Mouse (Mus musculus) hindlimb bud, embryonic 11.5 days (tissue): ENCODE measurements around the gene Alkal2.

Experiments
- DNase-seq: peaks from one replicate; pipeline ENCODE4 v3.0.0-alpha.2; 2012; ENCODE audit warnings: low read depth, low spot score; ENCODE audit errors: extremely low spot score

The Alkal2 gene

DNA sequence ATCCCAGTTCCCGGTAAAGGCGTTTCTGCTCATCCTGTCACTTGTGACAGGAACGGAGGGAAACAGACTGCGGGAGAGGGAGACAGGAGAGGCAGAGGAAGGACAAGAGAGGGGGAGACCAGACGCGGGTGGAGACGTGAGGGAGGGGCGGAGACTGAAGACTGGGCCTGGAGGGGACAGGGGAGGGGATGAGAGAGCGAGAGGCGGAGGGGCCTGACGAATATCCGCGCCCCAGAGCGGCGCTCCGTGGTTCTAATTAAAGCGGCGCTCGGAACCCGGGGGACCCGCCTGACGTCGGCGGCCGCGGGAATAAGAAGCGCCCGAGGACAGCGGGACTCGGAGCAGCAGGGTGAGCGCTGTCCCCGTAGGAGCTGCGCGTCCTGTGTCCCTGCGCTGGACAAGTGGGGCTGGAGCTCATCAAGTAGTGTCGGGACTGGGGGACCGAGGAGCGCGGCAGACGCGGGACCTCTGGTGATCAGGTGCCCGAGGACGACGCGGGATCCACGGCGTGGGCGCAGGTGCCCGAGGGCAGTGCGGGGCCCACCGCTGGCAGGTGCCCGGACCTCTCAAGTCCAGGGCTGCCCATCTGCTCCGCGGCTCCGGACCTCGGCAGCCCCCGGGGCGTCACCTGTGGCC, at the start of gene Alkal2:
Alkal2 (plus strand) TSS at position 337 of the 636 bp plus-strand sequence.
- no peak for DNase-seq

DNA sequence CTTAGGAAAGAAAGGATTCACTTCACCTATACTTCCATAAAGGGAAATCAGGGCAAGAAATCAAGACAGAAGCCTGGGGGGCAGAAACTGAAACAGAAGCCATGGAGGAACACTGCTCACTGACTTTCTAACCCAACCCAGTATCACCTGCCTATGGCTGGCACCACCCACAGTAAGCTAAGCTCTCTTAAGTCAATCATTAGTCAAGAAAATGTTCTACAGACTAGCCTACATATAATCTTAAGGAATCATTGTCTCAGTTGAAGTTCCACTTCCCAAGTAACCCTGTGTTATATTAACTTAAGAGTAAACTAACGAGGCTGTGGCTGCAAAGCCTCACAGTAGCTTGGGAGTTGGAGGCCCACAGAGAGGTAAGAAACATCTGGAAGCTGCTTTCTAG, 35.6 kb upstream of the Alkal2 start:
- no peak for DNase-seq

DNA sequence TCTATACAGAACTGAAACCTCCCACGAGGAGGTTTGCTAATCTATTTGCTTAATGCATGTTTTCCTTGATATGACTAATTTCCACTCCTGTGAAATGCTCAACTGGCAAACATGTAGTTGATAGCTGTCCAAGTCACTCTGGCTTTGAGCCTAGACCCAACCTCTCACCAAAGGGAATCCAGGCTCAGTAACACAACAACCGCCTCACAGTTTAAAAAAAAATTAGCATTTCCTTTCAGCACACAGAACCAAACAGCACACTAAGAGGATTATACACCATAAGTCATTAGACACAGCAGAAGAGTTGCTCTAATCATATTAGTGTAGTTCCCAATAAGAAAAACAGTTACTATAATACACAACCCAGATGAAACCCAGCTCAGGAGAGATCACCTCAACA, 33.2 kb upstream of the Alkal2 start:
- DNase-seq, result no peak

DNA sequence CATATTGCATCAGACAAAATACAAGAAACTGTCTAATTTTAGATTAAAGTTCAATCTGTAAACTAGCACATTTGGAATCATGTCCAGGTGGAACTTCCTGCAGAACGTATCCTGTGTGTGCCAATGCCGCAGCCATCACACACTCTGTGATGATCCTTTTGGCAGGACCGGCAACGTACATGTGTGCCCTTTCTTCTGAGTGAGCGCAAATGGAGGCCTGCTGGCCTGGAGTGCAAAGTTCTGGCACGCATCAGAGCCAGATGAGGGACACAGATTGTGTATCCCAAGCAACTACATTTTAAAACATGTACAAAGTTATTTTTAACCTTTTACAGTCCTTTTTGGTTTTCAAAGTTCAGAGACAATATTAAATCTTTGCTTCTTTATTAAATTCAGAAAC, 32.3 kb upstream of the Alkal2 start:
- DNase-seq, result no peak

DNA sequence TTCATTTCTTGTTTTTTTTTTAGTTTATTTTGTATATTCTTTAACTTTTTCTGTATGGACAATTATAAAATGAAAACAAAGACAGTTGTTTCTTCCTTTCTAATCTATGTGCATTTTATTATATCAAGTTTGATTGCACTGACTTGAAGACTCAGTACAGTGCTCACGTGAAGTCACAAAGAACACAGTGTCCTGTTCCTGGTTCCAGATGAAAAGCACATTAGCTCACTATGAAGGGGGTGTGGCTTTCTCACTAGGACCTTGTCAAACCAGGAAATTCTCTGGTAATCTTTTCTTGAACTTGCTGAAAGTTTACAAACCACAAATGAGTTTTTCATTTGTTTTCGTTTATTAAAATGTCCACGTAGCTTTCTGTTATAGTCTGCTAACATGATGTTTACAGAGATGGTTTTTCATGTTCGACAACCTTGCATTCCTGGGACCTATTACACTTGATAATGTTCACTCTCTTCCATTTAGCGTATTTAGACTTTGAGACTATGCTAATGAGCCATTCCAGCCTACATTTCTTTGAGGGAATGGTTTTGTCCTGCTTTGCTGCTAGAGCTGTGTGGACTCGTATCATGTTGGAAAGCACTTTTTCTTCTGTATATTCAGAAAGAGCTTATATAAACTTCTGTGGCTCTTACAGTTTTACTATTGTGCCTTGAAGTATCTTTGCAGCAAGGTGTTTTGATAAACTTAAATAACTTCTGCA, 28.5 kb upstream of the Alkal2 start:
- no peak for DNase-seq

DNA sequence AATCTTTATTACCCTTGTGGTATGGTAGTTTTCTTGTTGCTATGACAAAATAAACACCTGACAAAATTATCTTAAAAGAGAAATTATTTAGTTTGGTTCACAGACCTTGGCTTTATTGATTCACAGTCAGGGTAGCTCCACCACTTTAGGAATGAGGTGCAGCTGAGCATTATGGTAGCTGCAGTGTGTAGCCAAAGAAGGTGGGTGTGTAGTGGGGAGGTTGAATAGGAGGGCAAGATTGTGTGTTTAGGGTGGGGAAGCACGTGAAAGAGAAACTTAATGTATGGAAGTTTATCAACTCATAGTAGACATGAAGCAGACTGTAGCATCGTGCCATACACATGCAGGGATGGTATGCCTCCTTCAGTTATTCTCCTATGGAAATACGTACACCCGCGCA, 27.9 kb upstream of the Alkal2 start:
- no peak for DNase-seq

DNA sequence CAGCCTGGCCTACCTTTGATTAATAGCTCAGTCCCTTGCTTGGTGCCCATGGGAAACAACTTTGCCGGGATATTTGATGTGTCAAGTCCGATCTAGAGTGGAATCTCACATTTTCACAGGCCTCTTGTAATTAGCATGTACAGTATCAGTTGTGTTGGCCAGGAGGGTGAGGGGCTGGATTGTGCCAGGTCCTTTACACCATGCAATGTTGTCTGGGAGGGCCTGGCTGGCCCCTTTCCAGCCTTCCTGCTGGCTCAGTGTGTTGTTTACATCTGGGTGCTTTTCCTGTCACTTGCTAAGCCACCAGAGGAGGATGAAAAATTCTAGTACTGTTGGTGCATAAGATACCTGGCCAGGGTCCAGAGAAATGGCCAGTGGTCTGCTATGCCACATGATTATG, 19.8 kb upstream of the Alkal2 start:
- DNase-seq, result no peak

DNA sequence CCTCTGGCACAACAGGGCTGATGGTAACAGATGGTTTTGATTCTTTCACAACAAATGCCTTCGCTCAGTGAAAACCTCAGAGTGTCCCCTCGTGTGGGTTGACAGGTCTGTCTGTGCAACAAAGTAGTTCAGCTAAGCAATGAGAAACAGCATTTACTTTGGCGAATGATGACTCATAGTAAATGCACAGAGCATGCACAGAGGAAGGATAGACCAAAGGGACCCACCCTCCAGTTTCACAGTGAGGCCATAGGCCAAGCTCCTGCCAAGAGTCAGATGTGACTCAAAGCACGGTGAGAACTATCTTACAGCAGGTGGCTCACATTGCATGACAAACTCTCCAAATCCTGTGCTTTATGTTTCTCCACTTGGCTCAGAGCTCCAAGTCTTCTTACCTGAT, 18.3 kb upstream of the Alkal2 start:
- no peak for DNase-seq

DNA sequence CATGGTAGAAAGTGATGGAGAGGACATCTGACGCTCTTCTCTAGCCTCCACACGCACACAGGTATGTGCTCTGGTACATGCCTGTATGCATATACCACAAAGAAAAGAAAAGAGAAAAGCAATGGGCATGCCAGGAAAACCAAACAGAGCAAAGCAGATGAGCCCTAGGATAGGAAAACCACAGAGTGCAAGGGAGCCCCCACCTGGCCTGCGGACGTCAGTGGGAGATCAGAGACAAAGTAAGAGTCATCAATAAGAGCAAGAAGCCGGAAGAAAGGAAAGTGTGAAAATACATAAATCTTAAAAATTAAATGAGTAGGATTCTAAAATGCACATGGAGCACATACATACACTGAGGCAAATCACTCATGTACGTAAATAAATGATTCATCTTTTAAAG, 4.7 kb upstream of the Alkal2 start:
- DNase-seq, result no peak

DNA sequence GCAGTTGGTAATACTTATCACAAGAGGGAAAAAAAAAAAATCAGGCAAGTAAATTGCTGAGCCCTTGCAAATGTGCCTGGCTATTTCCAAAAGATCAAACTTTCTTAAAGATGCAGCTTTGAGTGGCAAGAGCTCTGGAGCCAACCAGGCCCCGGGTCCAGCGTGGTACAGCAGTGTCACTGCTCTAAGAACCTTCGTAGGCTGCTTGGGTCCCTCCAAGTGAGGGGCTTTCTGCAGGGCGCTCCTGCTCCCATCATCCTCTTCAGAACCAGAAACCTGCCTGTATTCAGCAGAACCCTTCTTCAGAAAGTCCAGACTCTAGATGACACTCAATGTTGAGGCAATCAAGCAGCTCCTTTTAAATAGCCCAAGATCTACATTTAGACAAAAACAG, 533 bp upstream of the Alkal2 start:
- DNase-seq, result no peak

DNA sequence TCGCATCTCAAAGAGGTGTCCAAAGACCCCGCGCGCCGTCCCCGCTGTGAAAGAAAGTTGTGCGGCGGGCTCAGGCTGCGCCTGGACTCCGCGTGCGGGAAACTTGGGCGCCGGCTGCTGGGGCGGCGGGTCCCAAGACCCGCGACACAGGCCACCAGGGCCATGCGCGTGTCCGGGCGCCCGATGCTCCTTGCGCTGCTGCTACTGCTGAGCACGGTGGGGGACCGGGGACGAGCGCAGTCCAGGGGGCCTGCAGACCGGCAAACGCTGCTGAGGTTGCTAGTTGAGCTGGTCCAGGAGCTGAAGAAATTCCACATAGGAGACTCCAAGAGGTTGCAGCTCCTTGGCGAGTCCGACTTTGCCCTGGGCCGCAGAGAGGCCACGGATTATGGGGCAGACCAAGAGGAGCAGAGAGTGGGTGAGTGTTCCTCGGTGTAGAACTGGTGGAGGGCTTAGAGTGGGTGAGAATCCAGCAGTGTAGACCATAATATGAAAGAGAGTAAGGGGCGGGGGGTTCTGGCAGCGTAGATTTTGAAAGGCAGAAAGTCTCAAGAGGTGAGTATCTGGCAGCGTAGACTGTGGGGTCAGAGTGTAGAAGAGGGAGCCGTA, 604 bp downstream of the Alkal2 start:
- no peak for DNase-seq

DNA sequence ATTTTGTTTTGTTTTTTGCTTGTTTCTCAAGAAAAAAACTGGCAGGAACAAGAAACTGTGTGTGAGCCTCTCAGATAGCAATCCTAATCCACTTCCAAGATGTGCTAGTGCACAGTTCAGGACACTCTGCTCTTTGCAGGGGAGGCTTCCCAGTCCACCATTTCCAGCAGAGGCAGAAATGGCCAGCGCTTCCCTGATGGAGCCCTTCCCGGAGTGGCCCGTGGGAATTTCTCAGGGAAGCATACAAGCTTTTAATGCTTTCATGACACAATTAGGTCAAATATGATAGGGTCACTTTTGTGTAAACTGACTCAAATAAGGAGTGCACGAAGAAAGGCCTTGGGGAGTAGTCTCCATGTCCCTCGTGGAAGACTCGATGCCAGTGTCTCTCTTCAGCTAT, 1.8 kb downstream of the Alkal2 start:
- DNase-seq, result no peak

DNA sequence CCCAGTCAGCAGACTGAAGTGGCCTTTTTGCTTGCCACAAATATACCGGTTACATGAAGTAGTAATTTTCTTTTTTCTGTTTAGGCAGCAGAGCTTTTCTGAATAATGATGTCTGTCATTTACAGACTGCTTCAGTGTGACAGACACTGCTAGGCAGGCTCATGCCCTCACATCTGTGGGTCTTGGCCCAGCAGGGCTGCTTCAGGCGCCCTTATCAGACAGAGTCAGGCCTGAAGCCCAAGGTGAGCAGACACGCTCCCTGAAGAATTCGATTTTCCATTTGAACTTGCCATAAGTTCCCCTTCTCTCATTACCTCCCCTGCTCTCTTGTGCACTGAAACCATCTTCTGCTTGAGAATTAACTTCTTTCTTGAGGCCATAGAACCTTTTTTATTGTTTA, 3.9 kb downstream of the Alkal2 start:
- DNase-seq, result no peak

DNA sequence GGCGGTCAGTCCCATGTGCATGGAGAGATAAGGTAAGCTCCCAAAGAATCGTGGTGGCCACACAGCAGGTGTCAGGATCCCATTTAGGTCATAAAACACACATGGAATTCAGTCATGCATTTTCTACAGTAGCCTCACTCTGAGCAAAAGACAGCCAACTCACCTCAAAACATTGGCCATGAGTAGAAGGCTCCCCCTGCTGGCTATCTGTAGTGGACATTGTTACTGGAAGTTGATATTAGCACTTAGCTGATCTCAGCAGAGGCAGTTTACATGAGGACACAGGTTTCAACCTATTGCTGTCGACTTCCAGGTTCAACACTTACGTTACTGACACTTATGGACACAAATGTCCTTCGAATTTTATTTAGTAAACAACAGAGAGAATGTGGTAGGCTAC, 5.9 kb downstream of the Alkal2 start:
- peak; percentile 56 for DNase-seq

DNA sequence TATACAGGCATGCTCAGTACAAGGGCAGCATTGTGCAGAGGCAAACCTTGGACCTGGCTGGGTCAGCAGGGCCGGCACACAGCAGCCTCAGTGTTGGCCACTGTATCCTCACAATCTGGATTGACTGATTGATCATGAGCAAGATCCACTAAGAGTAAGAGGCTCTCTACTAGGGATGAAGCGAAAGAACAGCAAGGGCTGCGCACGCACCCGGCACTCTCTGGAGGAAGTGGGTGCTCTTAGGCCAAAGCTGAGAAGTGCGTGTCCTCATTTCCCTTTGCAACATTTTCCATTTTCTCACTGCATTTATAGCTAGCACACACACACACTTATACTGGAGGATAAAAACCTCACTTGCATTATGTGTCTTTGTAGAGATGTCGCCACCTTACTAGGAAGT, 7.3 kb downstream of the Alkal2 start:
- DNase-seq, result no peak

DNA sequence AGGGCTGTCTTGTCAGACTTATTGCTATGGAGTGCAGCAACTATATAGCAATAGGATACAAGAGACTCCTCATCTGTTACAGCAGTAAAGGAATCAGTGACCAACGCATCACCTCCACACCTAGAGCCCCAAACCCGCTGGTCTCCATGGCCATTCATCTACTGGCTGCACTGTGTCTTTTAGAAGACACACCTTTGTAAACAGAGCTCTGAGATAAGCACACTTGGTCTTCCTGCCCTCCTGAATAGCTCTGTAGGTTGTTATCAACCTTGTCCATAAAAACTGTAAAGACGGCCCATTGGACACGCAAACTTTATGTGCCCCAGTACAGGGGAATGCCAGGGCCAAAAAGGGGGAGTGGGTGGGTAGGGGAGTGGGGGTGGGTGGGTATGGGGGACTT, 12.9 kb downstream of the Alkal2 start:
- no peak for DNase-seq

DNA sequence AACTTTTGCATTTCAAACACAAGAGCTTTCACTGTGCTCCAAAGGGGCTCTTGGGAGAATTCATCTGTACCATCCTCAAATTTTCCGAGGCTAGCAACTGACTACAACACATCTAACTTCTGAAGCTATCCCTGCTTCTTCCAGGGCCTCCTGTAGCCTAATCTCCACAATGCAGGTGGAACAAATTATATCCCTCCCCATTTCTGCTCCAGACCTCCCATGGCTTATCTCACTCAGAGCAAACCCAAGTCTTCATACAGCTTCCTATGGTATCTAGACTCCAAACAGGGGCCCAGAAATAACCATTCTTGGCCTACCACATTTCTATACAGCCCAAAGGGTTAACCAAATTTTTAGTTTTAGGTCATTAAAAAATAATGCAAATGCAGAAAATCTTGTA, 24.5 kb downstream of the Alkal2 start:
- no peak for DNase-seq

DNA sequence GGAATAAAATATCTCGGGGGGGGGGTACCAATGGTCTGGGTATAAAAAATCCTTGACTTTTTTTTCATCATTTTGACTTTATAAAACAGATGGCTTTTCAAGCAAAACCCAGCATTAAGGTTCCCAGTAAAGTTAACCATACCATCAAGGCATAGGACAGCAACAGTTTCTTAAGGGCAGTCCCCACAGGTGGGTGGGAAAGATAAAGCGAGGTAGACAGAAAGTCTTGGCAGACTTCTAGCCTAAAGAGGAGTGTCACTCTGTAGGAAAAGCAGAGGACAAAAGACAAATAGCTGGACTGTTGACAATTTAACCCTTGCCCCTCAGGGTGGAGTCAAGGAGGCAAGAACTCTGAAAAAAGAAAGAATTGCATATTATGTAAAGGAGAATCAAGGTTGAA, 25.8 kb downstream of the Alkal2 start:
- no peak for DNase-seq

DNA sequence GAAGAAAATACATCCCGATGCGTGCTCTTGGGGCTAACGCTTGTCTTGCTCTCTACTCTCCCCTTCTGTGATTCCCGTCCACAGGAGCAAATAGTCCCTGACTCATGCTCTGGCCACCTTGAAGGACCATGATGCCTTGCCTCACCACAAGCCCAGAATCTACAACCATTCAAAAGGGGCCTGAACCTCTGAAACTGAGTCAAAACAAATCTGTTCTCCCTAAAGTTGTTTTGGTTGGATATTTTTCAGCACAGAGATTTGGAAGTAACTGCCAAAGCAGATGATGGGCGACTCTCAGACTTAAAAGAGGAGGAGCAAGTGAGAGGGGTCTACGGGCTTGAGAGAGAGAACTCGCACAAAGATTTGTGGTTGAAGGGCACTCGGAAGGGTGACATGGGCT, 26.7 kb downstream of the Alkal2 start:
- DNase-seq, result no peak

DNA sequence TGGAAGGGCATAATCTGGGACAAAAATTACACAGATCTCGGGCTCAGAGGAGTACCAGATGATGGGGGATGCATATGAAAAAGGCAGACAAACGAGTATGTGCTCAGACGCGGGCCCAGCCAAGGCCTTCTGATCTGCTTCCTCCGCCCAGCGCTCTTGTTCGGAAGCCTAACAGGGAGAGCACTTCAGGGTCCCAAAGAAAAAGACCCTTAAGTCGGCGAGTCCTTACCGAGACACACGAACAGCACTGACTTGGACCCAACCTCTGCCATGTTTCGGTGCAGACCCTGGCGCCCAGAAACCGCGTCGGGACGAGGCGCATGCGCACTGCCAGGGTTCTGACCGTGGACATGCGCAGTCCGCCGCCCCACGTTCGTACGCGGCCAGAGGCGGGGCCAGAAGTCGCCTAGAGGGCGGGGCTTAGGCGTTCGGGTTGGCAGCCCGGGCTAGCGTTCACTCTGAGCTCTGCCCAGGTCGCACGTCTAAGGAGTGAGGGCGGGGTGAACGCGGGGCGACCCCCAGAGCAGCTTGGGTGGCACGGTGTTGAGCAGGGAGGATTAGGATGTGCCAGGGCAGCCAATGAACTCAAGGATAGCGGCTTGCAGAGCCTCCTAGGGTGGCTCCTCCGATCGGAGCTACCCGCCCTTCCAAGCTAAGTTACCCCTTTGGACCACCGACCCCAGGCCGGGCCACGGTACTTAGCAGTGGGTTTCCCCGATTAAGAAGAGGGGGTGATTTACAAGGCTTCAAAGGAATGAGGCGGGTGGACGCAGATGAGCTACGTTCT, 27.3 kb downstream of the Alkal2 start, which contains the start of the genes Acp1 and Sh3yl1:
Acp1 (minus strand) TSS at position 329 of the 787 bp plus-strand sequence.
Sh3yl1 (plus strand) TSS at position 408 of the 787 bp plus-strand sequence.
- DNase-seq, result peak; percentile 61

DNA sequence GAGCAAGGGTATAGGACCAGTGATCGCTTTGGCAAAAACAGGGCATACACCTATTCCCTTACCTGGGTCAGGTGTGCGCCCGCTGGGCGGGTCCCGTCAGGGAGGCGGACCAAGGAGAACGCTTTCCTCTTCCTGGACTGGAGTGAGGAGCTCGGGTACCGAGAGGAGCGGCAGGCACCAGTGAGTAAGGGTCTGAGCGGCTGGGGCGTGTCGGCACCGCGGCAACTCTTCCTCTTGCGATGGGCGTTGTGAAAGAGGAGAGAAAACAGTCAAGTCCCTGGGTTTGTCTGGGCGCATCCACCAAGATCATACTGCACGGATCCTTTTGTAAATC, 27.9 kb downstream of the Alkal2 start:
- DNase-seq, result no peak

DNA sequence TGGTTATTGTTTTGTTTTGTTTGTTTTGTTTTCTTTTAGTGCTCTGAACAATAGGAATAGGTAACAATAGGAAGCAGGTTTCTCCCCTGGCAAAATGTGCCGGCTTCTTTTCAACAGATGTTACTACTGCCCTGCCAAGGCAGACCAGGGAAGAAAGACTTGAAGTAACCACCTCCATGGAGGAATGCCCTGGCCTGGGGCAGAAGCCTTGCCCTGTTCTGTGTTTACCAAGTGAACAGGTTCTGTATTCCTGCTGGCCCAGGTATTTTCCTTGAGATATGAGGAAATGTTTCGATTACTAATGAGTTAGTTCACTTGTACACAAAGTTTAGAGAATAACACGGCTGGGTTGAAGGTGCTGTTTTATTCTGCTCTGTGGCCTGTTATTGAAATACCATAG, 28.7 kb downstream of the Alkal2 start:
- no peak for DNase-seq
